Mouse (Mus musculus): Measurements from ENCODE around the gene Gm49601. TPM values are rescaled to one million over a fixed set of nuclear protein-coding genes. Genes with fewer than 3 reads are reported as not detected.

The Gm49601 gene
- polyA plus RNA-seq, 1 experiment from 2014 or later, result 3.1 TPM

GRCm38 (mm10) chr16:18604267-18604701 lies 21.9 kb downstream of the Gm49601 start:
- H3K9me3 ChIP-seq (replicated peaks; ENCODE audit: control insufficient read depth, low read length), result no peaks in the 10 kb centered on the region
- H3K27me3 ChIP-seq (ENCODE audit: control insufficient read depth, insufficient read depth, low read length), result no peaks in the 10 kb centered on the region
- WGBS, result 41% methylated on average over 8 of the region's 8 CpGs
- peaks cover 23% of the 10 kb centered on the region for H3K4me1 ChIP-seq (ENCODE audit: control insufficient read depth, insufficient read depth, low read length)
- H3K36me3 ChIP-seq (ENCODE audit: control insufficient read depth, insufficient read depth, low read length), result no peaks in the 10 kb centered on the region
- H3K9ac ChIP-seq (ENCODE audit: low read length), result peak overlapping the region; percentile 0; the same call in 1 of the 2 replicates
- ATAC-seq (ENCODE audit: insufficient read depth, low FRiP score), result peak; percentile 24; the same call in 1 of the 2 replicates
- H3K4me2 ChIP-seq (ENCODE audit: low read depth, low read length), result no peak overlapping the region
- no peak overlapping the region for H3K27ac ChIP-seq (ENCODE audit: low read length)
- no peak overlapping the region for H3K4me3 ChIP-seq (replicated peaks; ENCODE audit: low read length)

- H3K9ac ChIP-seq (ENCODE audit: low read length), result no peak overlapping the region
- ATAC-seq (ENCODE audit: insufficient read depth, low FRiP score), result peak; percentile 15; the same call in 1 of the 2 replicates
- WGBS, result 50% methylated on average over 7 of the region's 7 CpGs
- H3K4me2 ChIP-seq (ENCODE audit: low read depth, low read length), result no peak overlapping the region
- no peaks in the 10 kb centered on the region for H3K36me3 ChIP-seq (ENCODE audit: control insufficient read depth, insufficient read depth, low read length)
- H3K27me3 ChIP-seq (ENCODE audit: control insufficient read depth, insufficient read depth, low read length), result no peaks in the 10 kb centered on the region
- H3K4me1 ChIP-seq (ENCODE audit: control insufficient read depth, insufficient read depth, low read length), result peaks cover 23% of the 10 kb centered on the region
- no peaks in the 10 kb centered on the region for H3K9me3 ChIP-seq (replicated peaks; ENCODE audit: control insufficient read depth, low read length)
- no peak overlapping the region for H3K27ac ChIP-seq (ENCODE audit: low read length)
- H3K4me3 ChIP-seq (replicated peaks; ENCODE audit: low read length), result no peak overlapping the region
Measured at GRCm38 (mm10) chr16:18601447-18601846, 24.8 kb downstream of the Gm49601 start.

- peaks cover 4% of the 10 kb centered on the region for H3K27me3 ChIP-seq (ENCODE audit: control insufficient read depth, insufficient read depth, low read length)
- no peak overlapping the region for H3K4me2 ChIP-seq (ENCODE audit: low read depth, low read length)
- no peaks in the 10 kb centered on the region for H3K36me3 ChIP-seq (ENCODE audit: control insufficient read depth, insufficient read depth, low read length)
- H3K4me3 ChIP-seq (replicated peaks; ENCODE audit: low read length), result no peak overlapping the region
- 63% methylated on average over 3 of the region's 3 CpGs for WGBS
- ATAC-seq (ENCODE audit: insufficient read depth, low FRiP score), result no peak
- H3K27ac ChIP-seq (ENCODE audit: low read length), result no peak overlapping the region
- peaks cover 4% of the 10 kb centered on the region; the same call in 1 of the 2 replicates for H3K4me1 ChIP-seq (ENCODE audit: control insufficient read depth, insufficient read depth, low read length)
- H3K9me3 ChIP-seq (replicated peaks; ENCODE audit: control insufficient read depth, low read length), result no peaks in the 10 kb centered on the region
- H3K9ac ChIP-seq (ENCODE audit: low read length), result no peak overlapping the region
Measured at GRCm38 (mm10) chr16:18598006-18598405, 28.2 kb downstream of the Gm49601 start.

GRCm38 (mm10) chr16:18596255-18596654 lies 30.0 kb downstream of the Gm49601 start:
- Histone ChIP-seq H3K4me1 (ENCODE audit: control insufficient read depth, insufficient read depth, low read length) (peaks cover 7% of the 10 kb centered on the region; the same call in 1 of the 2 replicates), H3K9me3 (replicated peaks; ENCODE audit: control insufficient read depth, low read length) (no peaks in the 10 kb centered on the region), H3K27ac (ENCODE audit: low read length) (no peak overlapping the region), H3K36me3 (ENCODE audit: control insufficient read depth, insufficient read depth, low read length) (no peaks in the 10 kb centered on the region), H3K4me2 (ENCODE audit: low read depth, low read length) (no peak overlapping the region), H3K27me3 (ENCODE audit: control insufficient read depth, insufficient read depth, low read length) (peaks cover 15% of the 10 kb centered on the region), H3K9ac (ENCODE audit: low read length) (no peak overlapping the region), H3K4me3 (replicated peaks; ENCODE audit: low read length) (no peak overlapping the region)
- ATAC-seq (ENCODE audit: insufficient read depth, low FRiP score), result no peak
- 43% methylated on average over 5 of the region's 5 CpGs for WGBS

- no peaks in the 10 kb centered on the region for H3K36me3 ChIP-seq (ENCODE audit: control insufficient read depth, insufficient read depth, low read length)
- no peak for ATAC-seq (ENCODE audit: insufficient read depth, low FRiP score)
- no peak overlapping the region for H3K4me2 ChIP-seq (ENCODE audit: low read depth, low read length)
- peaks cover 19% of the 10 kb centered on the region for H3K4me1 ChIP-seq (ENCODE audit: control insufficient read depth, insufficient read depth, low read length)
- no peak overlapping the region for H3K4me3 ChIP-seq (replicated peaks; ENCODE audit: low read length)
- peaks cover 38% of the 10 kb centered on the region for H3K27me3 ChIP-seq (ENCODE audit: control insufficient read depth, insufficient read depth, low read length)
- 74% methylated on average over 2 of the region's 2 CpGs for WGBS
- H3K27ac ChIP-seq (ENCODE audit: low read length), result no peak overlapping the region
- no peak overlapping the region for H3K9ac ChIP-seq (ENCODE audit: low read length)
- no peaks in the 10 kb centered on the region for H3K9me3 ChIP-seq (replicated peaks; ENCODE audit: control insufficient read depth, low read length)
Measured at GRCm38 (mm10) chr16:18593930-18594329, 32.3 kb downstream of the Gm49601 start.

- no peaks in the 10 kb centered on the region for H3K36me3 ChIP-seq (ENCODE audit: control insufficient read depth, insufficient read depth, low read length)
- WGBS, result 4% methylated on average over 59 of the region's 59 CpGs
- peak; percentile 19; the same call in 1 of the 2 replicates for ATAC-seq (ENCODE audit: insufficient read depth, low FRiP score)
- peak overlapping the region; percentile 56 for H3K4me2 ChIP-seq (ENCODE audit: low read depth, low read length)
- peak overlapping the region; percentile 34 for H3K4me3 ChIP-seq (replicated peaks; ENCODE audit: low read length)
- no peaks in the 10 kb centered on the region for H3K9me3 ChIP-seq (replicated peaks; ENCODE audit: control insufficient read depth, low read length)
- peak overlapping the region; percentile 42 for H3K9ac ChIP-seq (ENCODE audit: low read length)
- peaks cover 61% of the 10 kb centered on the region for H3K27me3 ChIP-seq (ENCODE audit: control insufficient read depth, insufficient read depth, low read length)
- H3K27ac ChIP-seq (ENCODE audit: low read length), result no peak overlapping the region
- peaks cover 30% of the 10 kb centered on the region for H3K4me1 ChIP-seq (ENCODE audit: control insufficient read depth, insufficient read depth, low read length)
Measured at GRCm38 (mm10) chr16:18591047-18592018, 34.9 kb downstream of the Gm49601 start.

- Histone ChIP-seq H3K4me2 (ENCODE audit: low read depth, low read length) (peak within 1 kb of the TSS; percentile 56), H3K27ac (ENCODE audit: low read length) (no peak within 1 kb of the TSS), H3K9me3 (replicated peaks; ENCODE audit: control insufficient read depth, low read length) (no peaks in the 10 kb centered on the region), H3K4me1 (ENCODE audit: control insufficient read depth, insufficient read depth, low read length) (peaks cover 37% of the 10 kb centered on the region), H3K9ac (ENCODE audit: low read length) (peak within 1 kb of the TSS; percentile 58), H3K27me3 (ENCODE audit: control insufficient read depth, insufficient read depth, low read length) (peaks cover 73% of the 10 kb centered on the region), H3K4me3 (replicated peaks; ENCODE audit: low read length) (peak within 1 kb of the TSS; percentile 48), H3K36me3 (ENCODE audit: control insufficient read depth, insufficient read depth, low read length) (no peaks in the 10 kb centered on the region)
- ATAC-seq (ENCODE audit: insufficient read depth, low FRiP score), result 0 out of 2 replicates have a peak, but pooled peaks have one; percentile 22
- WGBS, result 7% methylated on average over 48 of the region's 48 CpGs
Measured at GRCm38 (mm10) chr16:18589804-18590790, 36.1 kb downstream of the Gm49601 start, which contains the start of gene Tbx1. Tbx1 (minus strand) TSS chr16:18590671.

- no peak overlapping the region for H3K9ac ChIP-seq (ENCODE audit: low read length)
- H3K4me2 ChIP-seq (ENCODE audit: low read depth, low read length), result no peak overlapping the region
- peaks cover 83% of the 10 kb centered on the region for H3K27me3 ChIP-seq (ENCODE audit: control insufficient read depth, insufficient read depth, low read length)
- H3K9me3 ChIP-seq (replicated peaks; ENCODE audit: control insufficient read depth, low read length), result no peaks in the 10 kb centered on the region
- no peak overlapping the region for H3K27ac ChIP-seq (ENCODE audit: low read length)
- H3K36me3 ChIP-seq (ENCODE audit: control insufficient read depth, insufficient read depth, low read length), result no peaks in the 10 kb centered on the region
- 54% methylated on average over 9 of the region's 9 CpGs for WGBS
- H3K4me1 ChIP-seq (ENCODE audit: control insufficient read depth, insufficient read depth, low read length), result peaks cover 37% of the 10 kb centered on the region
- ATAC-seq (ENCODE audit: insufficient read depth, low FRiP score), result no peak
- no peak overlapping the region for H3K4me3 ChIP-seq (replicated peaks; ENCODE audit: low read length)
Measured at GRCm38 (mm10) chr16:18589080-18589621, 37.1 kb downstream of the Gm49601 start.
